Mouse (Mus musculus) myocyte (in vitro differentiated cells): ENCODE data around the gene Snapin.

Experiments
- CEBPB ChIP-seq: IDR thresholded peaks from 2 replicates; pipeline ENCODE4 v1.6.1; 2011; ENCODE audit warnings: mild to moderate bottlenecking, moderate library complexity; ENCODE audit not compliant: poor library complexity, insufficient read depth, severe bottlenecking
- MAX ChIP-seq: IDR thresholded peaks from one replicate; pipeline ENCODE4 v1.6.1; 2011; ENCODE audit warnings: low read depth, mild to moderate bottlenecking, control low read depth
- MYOG ChIP-seq, 3 experiments: IDR thresholded peaks; one replicate each; pipeline ENCODE4 v1.6.1; 2011; ENCODE audit warnings: control low read depth in 2 of 3, low read depth in 2 of 3, mild to moderate bottlenecking in 2 of 3; ENCODE audit not compliant: insufficient read length in 2 of 3, control insufficient read depth in 1 of 3, insufficient read depth in 1 of 3
- POLR2A ChIP-seq: IDR thresholded peaks from one replicate; pipeline ENCODE4 v1.6.1; 2011; ENCODE audit warnings: low read depth, mild to moderate bottlenecking, control low read depth, moderate library complexity; ENCODE audit not compliant: insufficient read length
- POLR2AphosphoS2 ChIP-seq: IDR thresholded peaks from one replicate; pipeline ENCODE4 v1.6.1; 2011; ENCODE audit warnings: low read depth, control low read depth; ENCODE audit not compliant: insufficient read length
- TCF12 ChIP-seq: IDR thresholded peaks from one replicate; pipeline ENCODE4 v1.6.1; 2011; ENCODE audit warnings: mild to moderate bottlenecking, control low read depth; ENCODE audit not compliant: poor library complexity, insufficient read depth, severe bottlenecking
- USF1 ChIP-seq: IDR thresholded peaks from one replicate; pipeline ENCODE4 v1.6.1; 2011; ENCODE audit warnings: low read depth, mild to moderate bottlenecking, control low read depth, moderate library complexity

DNA sequence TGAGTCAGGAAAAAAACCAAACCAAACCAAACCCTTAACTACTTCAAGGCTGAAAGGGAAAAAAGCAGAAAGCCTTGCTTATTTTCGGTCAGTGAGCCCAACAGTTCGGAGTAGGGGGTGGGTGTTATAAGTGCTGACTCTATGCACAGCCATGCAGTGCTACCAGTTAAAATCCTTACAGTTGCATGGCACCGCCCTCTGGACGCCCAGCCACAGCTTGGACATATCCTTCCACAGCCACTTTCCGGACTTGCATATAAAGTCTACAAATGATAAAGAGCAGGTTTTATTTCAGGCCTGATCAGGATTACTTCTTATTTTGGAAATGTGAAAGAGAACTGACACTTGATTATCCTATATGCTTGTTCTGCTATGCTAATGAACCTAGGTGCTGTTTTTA is 14.4 kb upstream of the Snapin start:
- no peak for TF ChIP-seq POLR2AphosphoS2
- no peak for TF ChIP-seq POLR2A
- TF ChIP-seq CEBPB = no peak
- TF ChIP-seq USF1 = no peak
- TF ChIP-seq MAX = no peak
- no peak for TF ChIP-seq MYOG (IDR thresholded peaks at IDR 0.05; ENCODE audit: control insufficient read depth in 1 of 3, insufficient read depth in 1 of 3, insufficient read length in 2 of 3, low read depth in 2 of 3)
- TF ChIP-seq TCF12 = no peak
